Mouse (Mus musculus): ENCODE data around the gene Fam92b. TPM values are rescaled to one million over a fixed set of nuclear protein-coding genes. Genes with fewer than 3 reads are reported as not detected.

Fam92b gene
- total and polyA plus RNA-seq, 3 experiments, result not detected

GRCm38 (mm10) chr8:120180445-120180970 lies 3.2 kb upstream of the Fam92b start:
- no peak overlapping the region for H3K27ac ChIP-seq (ENCODE audit: control insufficient read depth, low read depth, low read length)
- H3K79me2 ChIP-seq (ENCODE audit: control insufficient read depth, insufficient read depth, low read length, poor library complexity), result no peaks in the 10 kb centered on the region
- no peaks in the 10 kb centered on the region for H3K27me3 ChIP-seq (ENCODE audit: control insufficient read depth in 1 of 2, insufficient read depth in 2 of 2, low read length in 2 of 2)
- H3K4me1 ChIP-seq (ENCODE audit: control insufficient read depth in 1 of 2, insufficient read depth in 2 of 2, low read length in 2 of 2), result no peaks in the 10 kb centered on the region
- H3K9me3 ChIP-seq (replicated peaks; ENCODE audit: insufficient read depth, low read length), result no peaks in the 10 kb centered on the region
- no peak for TF ChIP-seq MXI1 (IDR thresholded peaks at IDR 0.05; ENCODE audit: low read depth, low read length)
- no peak for TF ChIP-seq BHLHE40 (IDR thresholded peaks at IDR 0.05; ENCODE audit: borderline replicate concordance, low read depth, low read length)
- TF ChIP-seq RCOR1 (IDR thresholded peaks at IDR 0.05; ENCODE audit: low read depth, low read length), result no peak
- TF ChIP-seq MAX (IDR thresholded peaks at IDR 0.05; ENCODE audit: low read length), result no peak
- no peak for TF ChIP-seq MYC (IDR thresholded peaks at IDR 0.05; ENCODE audit: low read depth, low read length)
- no peak for TF ChIP-seq E2F4 (IDR thresholded peaks at IDR 0.05; ENCODE audit: borderline replicate concordance, low read depth, low read length)
- no peak for TF ChIP-seq GATA1 (IDR thresholded peaks at IDR 0.05; ENCODE audit: low read depth, low read length)
- no peak for TF ChIP-seq TAL1 (IDR thresholded peaks at IDR 0.05; ENCODE audit: low read length)
- no peak for TF ChIP-seq ZMIZ1 (IDR thresholded peaks at IDR 0.05; ENCODE audit: low read depth, low read length)
- TF ChIP-seq CTCF (IDR thresholded peaks at IDR 0.05 in 2 of 3, conservative IDR thresholded peaks at IDR 0.05 in 1 of 3; ENCODE audit: control insufficient read depth in 1 of 3, insufficient read depth in 1 of 3, low read depth in 2 of 3, low read length in 3 of 3, poor library complexity in 1 of 3, severe bottlenecking in 1 of 3), result no peak
- no peak for TF ChIP-seq SIN3A (IDR thresholded peaks at IDR 0.05; ENCODE audit: low read length)
- no peak for TF ChIP-seq EP300 (IDR thresholded peaks at IDR 0.05; ENCODE audit: low read depth in 1 of 2, low read length in 2 of 2)
- no peak for TF ChIP-seq ZKSCAN1 (IDR thresholded peaks at IDR 0.05; ENCODE audit: low read depth, low read length)
- no peak for TF ChIP-seq CHD2 (IDR thresholded peaks at IDR 0.05; ENCODE audit: low read length)
- no peak for TF ChIP-seq POLR2AphosphoS5 (IDR thresholded peaks at IDR 0.05; ENCODE audit: borderline replicate concordance, low read depth, low read length)
- TF ChIP-seq GABPA (IDR thresholded peaks at IDR 0.05; ENCODE audit: low read depth, low read length), result no peak
- TF ChIP-seq MYB (IDR thresholded peaks at IDR 0.05; ENCODE audit: low read depth, low read length), result no peak
- TF ChIP-seq MEF2A (IDR thresholded peaks at IDR 0.05; ENCODE audit: extremely low read depth, insufficient replicate concordance, low read depth, low read length, poor library complexity, severe bottlenecking), result no peak
- no peak overlapping the region for H3K9ac ChIP-seq (ENCODE audit: control insufficient read depth, low read depth, low read length, poor library complexity, severe bottlenecking)
- H3K4me3 ChIP-seq (ENCODE audit: control insufficient read depth in 1 of 2, insufficient read depth in 1 of 2, low read depth in 2 of 2, low read length in 2 of 2), result no peak overlapping the region
- DNase-seq (ENCODE audit: low read depth, low spot score), result no peak
- no peaks in the 10 kb centered on the region for H3K36me3 ChIP-seq (ENCODE audit: control insufficient read depth in 1 of 2, insufficient read depth in 2 of 2, low read length in 2 of 2)

GRCm38 (mm10) chr8:120179027-120179431 lies 1.8 kb upstream of the Fam92b start:
- H3K27me3 ChIP-seq (ENCODE audit: control insufficient read depth in 1 of 2, insufficient read depth in 2 of 2, low read length in 2 of 2), result no peaks in the 10 kb centered on the region
- H3K27ac ChIP-seq (ENCODE audit: control insufficient read depth, low read depth, low read length), result no peak overlapping the region
- peak overlapping the region; percentile 29 to 34; a peak in 3 of 4 replicates for H3K4me3 ChIP-seq (ENCODE audit: control insufficient read depth in 1 of 2, insufficient read depth in 1 of 2, low read depth in 2 of 2, low read length in 2 of 2)
- H3K79me2 ChIP-seq (ENCODE audit: control insufficient read depth, insufficient read depth, low read length, poor library complexity), result no peaks in the 10 kb centered on the region
- no peaks in the 10 kb centered on the region for H3K9me3 ChIP-seq (replicated peaks; ENCODE audit: insufficient read depth, low read length)
- TF ChIP-seq CTCF (IDR thresholded peaks at IDR 0.05 in 2 of 3, conservative IDR thresholded peaks at IDR 0.05 in 1 of 3; ENCODE audit: control insufficient read depth in 1 of 3, insufficient read depth in 1 of 3, low read depth in 2 of 3, low read length in 3 of 3, poor library complexity in 1 of 3, severe bottlenecking in 1 of 3), result peak; percentile 70 to 97 (median 96)
- no peak for TF ChIP-seq ETS1 (IDR thresholded peaks at IDR 0.05; ENCODE audit: low read depth, low read length)
- no peak for TF ChIP-seq MAFK (IDR thresholded peaks at IDR 0.05; ENCODE audit: borderline replicate concordance, low read depth, low read length)
- peak; percentile 85 for TF ChIP-seq RAD21 (IDR thresholded peaks at IDR 0.05; ENCODE audit: low read depth, low read length)
- TF ChIP-seq SIN3A (IDR thresholded peaks at IDR 0.05; ENCODE audit: low read length), result 0 out of 2 replicates have a peak, but pooled peaks have one; percentile 21
- TF ChIP-seq SMC3 (IDR thresholded peaks at IDR 0.05; ENCODE audit: low read depth, low read length), result peak; percentile 57
- TF ChIP-seq KAT2A (conservative IDR thresholded peaks at IDR 0.05; ENCODE audit: low read depth, low read length), result no peak
- TF ChIP-seq ZNF384 (IDR thresholded peaks at IDR 0.05; ENCODE audit: low read depth, low read length), result no peak
- TF ChIP-seq ZKSCAN1 (IDR thresholded peaks at IDR 0.05; ENCODE audit: low read depth, low read length), result no peak
- no peak for TF ChIP-seq MXI1 (IDR thresholded peaks at IDR 0.05; ENCODE audit: low read depth, low read length)
- TF ChIP-seq USF1 (IDR thresholded peaks at IDR 0.05; ENCODE audit: low read depth, low read length), result no peak
- peak; percentile 44 for TF ChIP-seq ZC3H11A (IDR thresholded peaks at IDR 0.05; ENCODE audit: low read depth, low read length)
- H3K9ac ChIP-seq (ENCODE audit: control insufficient read depth, low read depth, low read length, poor library complexity, severe bottlenecking), result 0 out of 2 replicates have a peak overlapping the region, but pooled peaks have one; percentile 39
- peak; percentile 88 for DNase-seq (ENCODE audit: low read depth, low spot score)
- H3K4me1 ChIP-seq (ENCODE audit: control insufficient read depth in 1 of 2, insufficient read depth in 2 of 2, low read length in 2 of 2), result no peaks in the 10 kb centered on the region
- no peaks in the 10 kb centered on the region for H3K36me3 ChIP-seq (ENCODE audit: control insufficient read depth in 1 of 2, insufficient read depth in 2 of 2, low read length in 2 of 2)

All from MEL (cell line).